Mouse (Mus musculus) adrenal gland, postnatal 36 days (tissue): ENCODE measurements around the gene Naa80. TPM values are rescaled to one million over a fixed set of nuclear protein-coding genes. Genes with fewer than 3 reads are reported as not detected.
"Not testable (repeated sequence)": the region's sequence is repeated elsewhere in the genome, so short reads cannot be mapped to it uniquely, and the experiment has no call there.

Experiments
- DNase-seq, 2 experiments: peaks; one replicate each; pipeline ENCODE4 v3.0.0; 2021; ENCODE audit warnings: mixed read lengths in 1 of 2
- total RNA-seq, 2 experiments: library from RNA; stranded (reverse); gene quantifications; 2 replicates each; pipeline ENCODE4 v1.2.3; 2021

The Naa80 gene
- total RNA-seq, 2 experiments from 2014 or later = 14.5 to 19.5 TPM

- no peak for DNase-seq
Observed at GRCm38 (mm10) chr9:107550491-107551116, 28.1 kb upstream of the Naa80 start.

GRCm38 (mm10) chr9:107551117-107551889 lies 27.4 kb upstream of the Naa80 start, which contains the start of gene Rassf1:
Gene Rassf1 (plus strand): TSS chr9:107551555.
- DNase-seq = peak; percentile 85

GRCm38 (mm10) chr9:107551890-107552355 lies 26.8 kb upstream of the Naa80 start:
- DNase-seq = no peak

- DNase-seq = no peak
Observed at GRCm38 (mm10) chr9:107552690-107553393, 25.8 kb upstream of the Naa80 start.

GRCm38 (mm10) chr9:107553541-107554318 lies 25.0 kb upstream of the Naa80 start:
- DNase-seq = peak in 1 of 2 experiments; percentile 49

- DNase-seq = peak; percentile 94 to 96
Observed at GRCm38 (mm10) chr9:107554319-107554825, 24.3 kb upstream of the Naa80 start.

GRCm38 (mm10) chr9:107555031-107555457 lies 23.6 kb upstream of the Naa80 start:
- DNase-seq = peak; percentile 67 to 72

- no peak for DNase-seq
Observed at GRCm38 (mm10) chr9:107555701-107556100, 23.0 kb upstream of the Naa80 start.

GRCm38 (mm10) chr9:107556346-107556745 lies 22.3 kb upstream of the Naa80 start:
- no peak for DNase-seq

- peak; percentile 96 to 97 for DNase-seq
Observed at GRCm38 (mm10) chr9:107563029-107563581, 15.6 kb upstream of the Naa80 start, which contains the start of gene Tusc2. Gene Tusc2 (plus strand): TSS chr9:107563255.

- DNase-seq = not testable (repeated sequence)
Observed at GRCm38 (mm10) chr9:107565556-107565955, 13.1 kb upstream of the Naa80 start.

GRCm38 (mm10) chr9:107566041-107566709 lies 12.5 kb upstream of the Naa80 start:
- peak; percentile 90 for DNase-seq

GRCm38 (mm10) chr9:107566855-107567254 lies 11.8 kb upstream of the Naa80 start:
- DNase-seq = peak; percentile 49 to 52

GRCm38 (mm10) chr9:107567702-107568319 lies 10.9 kb upstream of the Naa80 start, which contains the start of gene Hyal2:
Gene Hyal2 (plus strand): TSS chr9:107567945.
- DNase-seq = peak; percentile 58 to 79

GRCm38 (mm10) chr9:107568331-107569261 lies 10.1 kb upstream of the Naa80 start:
- peak; percentile 91 to 93 for DNase-seq

GRCm38 (mm10) chr9:107569270-107569669 lies 9.4 kb upstream of the Naa80 start:
- DNase-seq = no peak

GRCm38 (mm10) chr9:107570016-107570415 lies 8.7 kb upstream of the Naa80 start:
- no peak for DNase-seq

- no peak for DNase-seq
Observed at GRCm38 (mm10) chr9:107570845-107571244, 7.8 kb upstream of the Naa80 start.
